ENCODE assay signal across 16 mouse cellular contexts in the genomic region with DNA sequence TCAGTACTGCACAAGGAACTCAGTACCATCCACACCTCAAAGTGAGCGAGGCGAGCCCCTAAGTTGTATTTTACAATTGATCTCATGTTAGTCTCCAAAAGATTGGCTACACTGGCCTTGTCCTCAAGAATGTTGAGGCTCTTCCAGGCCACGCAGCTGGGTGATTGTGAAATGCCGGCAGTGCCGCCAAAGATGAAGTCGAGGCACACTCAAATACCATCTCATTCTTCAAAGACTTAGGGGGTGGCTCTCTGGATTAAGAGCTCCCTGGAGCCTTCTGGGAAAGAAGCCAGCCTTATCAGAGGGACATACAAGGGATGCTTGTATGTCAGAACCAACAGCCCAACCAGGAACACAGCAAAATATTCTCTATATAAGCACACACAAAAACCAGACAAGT. TPM values are rescaled to one million over a fixed set of nuclear protein-coding genes. Genes with fewer than 3 reads are reported as not detected.
DNase-seq lines count a peak whose midpoint lies in the region; ATAC-seq lines count a peak whose summit lies in the region.
"Had no signal": no experiment of that assay in that cellular context is flagged by ENCODE, and none has a peak within 500 bp of the region (broad histone marks: within the 10 kb centered on the region; RNA-seq: fewer than 3 reads in every experiment).

No protein-coding gene starts in this region.

- H3K9me3 ChIP-seq in heart, embryonic 12.5 days (replicated peaks): no peaks in the 10 kb centered on the region
- no peaks in the 10 kb centered on the region for H3K9me3 ChIP-seq in lung, embryonic 15.5 days
- H3K9me3 ChIP-seq in forebrain, embryonic 10.5 days: no peaks in the 10 kb centered on the region
- H3K9me3 ChIP-seq: embryonic facial prominence, embryonic 15.5 days; kidney, embryonic 15.5 days; liver, embryonic 12.5 days; midbrain, embryonic 15.5 days; stomach, embryonic 15.5 days had no signal

- H3K36me3 ChIP-seq in heart, embryonic 12.5 days: peaks cover 32% of the 10 kb centered on the region
- 0 out of 2 replicates have a peak, but pooled peaks cover 3% of the 10 kb centered on the region for H3K36me3 ChIP-seq in lung, embryonic 15.5 days
- peaks cover 23% of the 10 kb centered on the region for H3K36me3 ChIP-seq in forebrain, embryonic 10.5 days (replicated peaks)
- H3K36me3 ChIP-seq: stomach, embryonic 15.5 days had no signal

- 66% methylated on average over 6 of the region's 6 CpGs for WGBS in heart, embryonic 12.5 days
- 39% methylated on average over 6 of the region's 6 CpGs for WGBS in lung, embryonic 15.5 days
- 89% methylated on average over 6 of the region's 6 CpGs for WGBS in forebrain, embryonic 10.5 days

- H3K4me2 ChIP-seq in heart, embryonic 12.5 days: no peak overlapping the region
- H3K4me2 ChIP-seq in lung, embryonic 15.5 days: no peak overlapping the region
- H3K4me2 ChIP-seq: embryonic facial prominence, embryonic 15.5 days; kidney, embryonic 15.5 days; liver, embryonic 12.5 days; midbrain, embryonic 15.5 days; stomach, embryonic 15.5 days had no signal

- no peak overlapping the region for H3K4me3 ChIP-seq in heart, embryonic 12.5 days
- H3K4me3 ChIP-seq in lung, embryonic 15.5 days: no peak overlapping the region
- no peak overlapping the region for H3K4me3 ChIP-seq in forebrain, embryonic 10.5 days
- H3K4me3 ChIP-seq: embryonic facial prominence, embryonic 15.5 days; kidney, embryonic 15.5 days; liver, embryonic 12.5 days; midbrain, embryonic 15.5 days; stomach, embryonic 15.5 days had no signal

- no peak overlapping the region for H3K9ac ChIP-seq in heart, embryonic 12.5 days
- H3K9ac ChIP-seq in lung, embryonic 15.5 days: no peak overlapping the region
- H3K9ac ChIP-seq: embryonic facial prominence, embryonic 15.5 days; kidney, embryonic 15.5 days; liver, embryonic 12.5 days; midbrain, embryonic 15.5 days; stomach, embryonic 15.5 days had no signal

- ATAC-seq in heart, embryonic 12.5 days (ENCODE audit: insufficient number of reproducible peaks, low FRiP score): no peak
- peak; percentile 33; the same call in 1 of the 2 replicates for ATAC-seq in lung, embryonic 15.5 days (ENCODE audit: borderline replicate concordance, extremely low read depth, low FRiP score, low TSS enrichment)
- ATAC-seq: CD4-positive, CD25-positive, alpha-beta regulatory T cell, adult 4 months; liver, embryonic 12.5 days; midbrain, embryonic 15.5 days had no signal

- H3K27me3 ChIP-seq in heart, embryonic 12.5 days (replicated peaks): no peaks in the 10 kb centered on the region
- no peaks in the 10 kb centered on the region for H3K27me3 ChIP-seq in lung, embryonic 15.5 days
- H3K27me3 ChIP-seq in forebrain, embryonic 10.5 days (ENCODE audit: poor library complexity, severe bottlenecking): no peaks in the 10 kb centered on the region
- H3K27me3 ChIP-seq: embryonic facial prominence, embryonic 15.5 days; kidney, embryonic 15.5 days; liver, embryonic 12.5 days; midbrain, embryonic 15.5 days; stomach, embryonic 15.5 days had no signal

- peaks cover 3% of the 10 kb centered on the region for H3K4me1 ChIP-seq in heart, embryonic 12.5 days (replicated peaks)
- peaks cover 22% of the 10 kb centered on the region for H3K4me1 ChIP-seq in lung, embryonic 15.5 days
- no peaks in the 10 kb centered on the region for H3K4me1 ChIP-seq in forebrain, embryonic 10.5 days
- H3K4me1 ChIP-seq: embryonic facial prominence, embryonic 15.5 days; kidney, embryonic 15.5 days; liver, embryonic 12.5 days; midbrain, embryonic 15.5 days; stomach, embryonic 15.5 days had no signal

- no peak overlapping the region for H3K27ac ChIP-seq in heart, embryonic 12.5 days (ENCODE audit: poor library complexity, severe bottlenecking)
- H3K27ac ChIP-seq in lung, embryonic 15.5 days: peak overlapping the region; percentile 41
- H3K27ac ChIP-seq in forebrain, embryonic 10.5 days: no peak overlapping the region
- H3K27ac ChIP-seq: embryonic facial prominence, embryonic 15.5 days; kidney, embryonic 15.5 days; liver, embryonic 12.5 days; midbrain, embryonic 15.5 days; stomach, embryonic 15.5 days had no signal

- DNase-seq in heart, adult 11 months: peak; percentile 98
- peak; percentile 79 for DNase-seq in NIH3T3 (ENCODE audit: low read depth)
- peak; percentile 57 for DNase-seq in heart, adult 8-10 months (ENCODE audit: low spot score)
- DNase-seq in spleen, postnatal 14 days (ENCODE audit: low spot score in 2 of 2): no peak
- no peak for DNase-seq in forebrain, embryonic 10.5 days (ENCODE audit: extremely low spot score, low spot score)
- DNase-seq in frontal cortex, postnatal 25 days (ENCODE audit: low spot score in 2 of 2): no peak
- DNase-seq: cerebellum, adult 11-12 months had no signal

RNA-seq across cellular contexts. Expression of gene Cfap157, which starts 7.1 kb away (rescaled TPM):
- polyA plus RNA-seq in heart, embryonic 12.5 days (2016; fragmentation: Nextera tagmentation; extraction: Ambion mirVana): 0.63 and 0.98 TPM in 2 replicates
- total RNA-seq in heart, adult 8-10 months (2022): not detected
- polyA plus RNA-seq in lung, embryonic 15.5 days (2015; fragmentation: Nextera tagmentation; extraction: Ambion mirVana): 1.1 and 1.3 TPM in 2 replicates
- 1.1 and 1.2 TPM in 2 replicates for polyA plus RNA-seq in forebrain, embryonic 10.5 days (2016; fragmentation: Nextera tagmentation; extraction: Ambion mirVana)
- total RNA-seq: hematopoietic stem cell, adult 5-6 weeks had no signal

RNA-seq across cellular contexts. Expression of gene Ptrh1, which starts 15.7 kb away (rescaled TPM):
- polyA plus RNA-seq in heart, embryonic 12.5 days (2016; fragmentation: Nextera tagmentation; extraction: Ambion mirVana): 4.2 and 5.2 TPM in 2 replicates
- 1 to 10 TPM; 2.7 to 4.0 (median 3.2) TPM for total RNA-seq in heart, adult 8-10 months (2022)
- 4.9 and 5.4 TPM in 2 replicates for polyA plus RNA-seq in lung, embryonic 15.5 days (2015; fragmentation: Nextera tagmentation; extraction: Ambion mirVana)
- 4.4 and 5.1 TPM in 2 replicates for polyA plus RNA-seq in forebrain, embryonic 10.5 days (2016; fragmentation: Nextera tagmentation; extraction: Ambion mirVana)

RNA-seq across cellular contexts. Expression of gene Ttc16, which starts 15.9 kb away (rescaled TPM):
- polyA plus RNA-seq in heart, embryonic 12.5 days (2016; fragmentation: Nextera tagmentation; extraction: Ambion mirVana): 0.09 and 0.24 TPM in 2 replicates
- under 1 TPM in 1 of 4 experiments, not detected in 3; 0.19 TPM for total RNA-seq in heart, adult 8-10 months (2022)
- 0.43 and 0.69 TPM in 2 replicates for polyA plus RNA-seq in lung, embryonic 15.5 days (2015; fragmentation: Nextera tagmentation; extraction: Ambion mirVana)
- 0.32 and 0.36 TPM in 2 replicates for polyA plus RNA-seq in forebrain, embryonic 10.5 days (2016; fragmentation: Nextera tagmentation; extraction: Ambion mirVana)
- total RNA-seq: hematopoietic stem cell, adult 5-6 weeks had no signal

RNA-seq across cellular contexts. Expression of gene Tor2a, which starts 34.3 kb away (rescaled TPM):
- polyA plus RNA-seq in heart, embryonic 12.5 days (2016; fragmentation: Nextera tagmentation; extraction: Ambion mirVana): 38.5 and 39.3 TPM in 2 replicates
- total RNA-seq in heart, adult 8-10 months (2022): 10 to 100 TPM in 1 of 4 experiments, 1 to 10 TPM in 3; 7.8 to 10.1 (median 8.2) TPM
- polyA plus RNA-seq in lung, embryonic 15.5 days (2015; fragmentation: Nextera tagmentation; extraction: Ambion mirVana): 63.9 and 65.6 TPM in 2 replicates
- polyA plus RNA-seq in forebrain, embryonic 10.5 days (2016; fragmentation: Nextera tagmentation; extraction: Ambion mirVana): 54.0 and 54.9 TPM in 2 replicates

RNA-seq across cellular contexts. Expression of gene 6330409D20Rik, which starts 50.5 kb away (rescaled TPM):
- not detected in 2 replicates for polyA plus RNA-seq in heart, embryonic 12.5 days (2016; fragmentation: Nextera tagmentation; extraction: Ambion mirVana)
- total RNA-seq in heart, adult 8-10 months (2022): not detected
- 0.24 and 0.25 TPM in 2 replicates for polyA plus RNA-seq in lung, embryonic 15.5 days (2015; fragmentation: Nextera tagmentation; extraction: Ambion mirVana)
- 0.69 and 1.2 TPM in 2 replicates for polyA plus RNA-seq in forebrain, embryonic 10.5 days (2016; fragmentation: Nextera tagmentation; extraction: Ambion mirVana)
- total RNA-seq: hematopoietic stem cell, adult 5-6 weeks had no signal
- polyA plus RNA-seq: kidney, embryonic 15.5 days; liver, embryonic 12.5 days had no signal

Comparison
In these comparisons a context has a peak if more than half of its experiments do, and no peak if none do; other contexts are left out.
1. DNase-seq: peak in heart, adult 11 months (single experiment), NIH3T3 (single experiment) and heart, adult 8-10 months (single experiment); none in spleen, postnatal 14 days (0 of 2), forebrain, embryonic 10.5 days (single experiment) and frontal cortex, postnatal 25 days (0 of 2).